Mouse (Mus musculus) embryonic facial prominence, embryonic 12.5 days (tissue): Measurements from ENCODE around the gene Pfn2. TPM values are rescaled to one million over a fixed set of nuclear protein-coding genes. Genes with fewer than 3 reads are reported as not detected.

Experiments
- polyA plus RNA-seq: library from polyadenylated mRNA; unstranded; fragments of >200 nt; fragmentation: Nextera tagmentation; extraction: Ambion mirVana; gene quantifications from 2 replicates; pipeline ENCODE4 v1.2.1, GENCODE M21; 2016

The Pfn2 gene
- polyA plus RNA-seq, 1 experiment from 2014 or later, result 199 TPM

Other genes with a start within 250 kb of the Pfn2 start
- 83.9 and 93.6 TPM in 2 replicates for gene Commd2, start 196.4 kb downstream of the Pfn2 start, polyA plus RNA-seq
- 0.08 and 0.12 TPM in 2 replicates for gene Ankub1, start 155.3 kb downstream of the Pfn2 start, polyA plus RNA-seq
- 59.3 and 63.9 TPM in 2 replicates for gene Rnf13, start 112.0 kb downstream of the Pfn2 start, polyA plus RNA-seq